Mouse (Mus musculus): ENCODE data around the gene Zfp697.

DNA sequence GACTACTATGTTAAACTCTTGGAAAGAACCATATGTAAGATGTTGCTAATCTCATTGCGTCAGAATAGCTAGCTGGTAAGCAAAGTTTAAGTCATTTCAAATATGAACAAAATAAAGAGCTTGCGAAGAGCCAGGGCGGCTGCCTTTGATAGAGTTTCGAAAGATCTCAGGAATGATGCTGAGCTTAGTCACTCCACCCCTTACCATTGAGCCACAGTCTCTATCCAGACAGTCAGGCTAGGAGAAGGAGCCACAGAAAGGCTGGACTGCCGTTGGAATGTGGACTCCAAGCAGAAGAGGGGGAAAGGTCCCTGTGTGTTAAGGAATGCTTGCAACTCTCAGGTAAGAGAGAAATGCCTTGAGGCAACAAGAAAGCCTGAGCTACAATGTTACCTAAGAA lies 7.3 kb upstream of the Zfp697 start:
- TF ChIP-seq CTCF (IDR thresholded peaks at IDR 0.05; ENCODE audit: low read depth, low read length) (no peak), POLR2A (IDR thresholded peaks at IDR 0.05; ENCODE audit: borderline replicate concordance, low read depth, low read length) (no peak)
